Mouse (Mus musculus): ENCODE results near the gene Slc38a9.

- TF ChIP-seq CTCF (conservative IDR thresholded peaks at IDR 0.05; ENCODE audit: insufficient read depth, insufficient read length, low read depth, low read length) (no peak), POLR2A (IDR thresholded peaks at IDR 0.05; ENCODE audit: low read depth, low read length) (no peak)
Observed at GRCm38 (mm10) chr13:112764556-112764955, 104.0 kb downstream of the Slc38a9 start.

Measured in kidney, adult 2 months (tissue).